Mouse (Mus musculus) urinary bladder, postnatal 36 days (tissue): ENCODE data around the gene Sec14l1.

Source experiments
- DNase-seq, 2 experiments: peaks; one replicate each; pipeline ENCODE4 v3.0.0; 2022; ENCODE audit warnings: low spot score in 2 of 2, mixed read lengths in 1 of 2

Gene Sec14l1

DNA sequence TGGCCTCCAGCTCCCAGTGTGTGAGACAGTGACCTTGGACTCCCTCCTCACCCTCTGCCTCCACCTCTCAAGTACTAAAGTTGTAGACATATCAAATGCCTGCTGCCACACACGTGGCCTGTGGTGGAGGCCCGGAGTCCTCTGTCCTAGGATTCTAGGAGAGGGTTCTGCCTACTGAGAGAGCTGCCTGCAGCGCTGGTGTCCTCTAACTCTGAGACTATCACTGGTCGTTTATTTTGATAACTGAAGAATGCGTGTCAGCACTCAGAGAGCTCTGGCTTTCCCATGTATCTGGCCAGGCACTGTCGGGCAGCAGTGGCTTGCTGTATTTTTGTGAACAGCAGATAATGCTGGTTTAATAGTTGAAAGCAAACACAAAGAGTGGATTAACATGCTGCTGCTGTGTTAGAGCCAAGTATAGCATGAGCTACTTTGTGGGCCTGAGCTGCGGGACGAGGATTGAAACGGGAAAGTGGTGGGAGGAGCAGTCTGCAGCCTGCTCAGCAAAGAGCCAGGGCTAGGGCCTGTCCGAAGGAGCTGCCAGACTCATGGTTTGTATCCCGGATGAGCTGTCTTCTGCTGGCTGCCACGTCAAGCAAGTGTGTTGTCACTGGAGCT is 13.1 kb downstream of the Sec14l1 start:
- DNase-seq, result no peak

DNA sequence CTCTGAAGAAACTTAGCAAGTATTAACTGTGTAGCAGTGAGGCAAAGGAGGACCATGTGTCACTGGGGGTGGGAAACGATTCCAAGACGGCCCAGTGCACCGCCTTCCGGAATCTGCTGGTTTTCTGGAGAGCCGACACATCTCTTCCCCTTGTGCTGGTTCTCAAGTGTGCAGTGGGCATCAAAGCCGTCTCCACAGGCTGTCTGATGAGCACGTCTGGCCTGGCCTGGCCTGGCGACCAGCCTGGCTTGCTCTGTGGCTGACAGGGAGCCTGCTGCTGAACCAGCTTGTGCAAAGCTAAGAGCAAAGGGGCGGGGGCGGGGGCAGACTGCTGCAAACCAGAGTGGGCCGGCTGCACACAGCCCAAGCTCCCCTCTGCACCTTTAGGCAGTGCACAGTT is 14.5 kb downstream of the Sec14l1 start:
- DNase-seq, result no peak

DNA sequence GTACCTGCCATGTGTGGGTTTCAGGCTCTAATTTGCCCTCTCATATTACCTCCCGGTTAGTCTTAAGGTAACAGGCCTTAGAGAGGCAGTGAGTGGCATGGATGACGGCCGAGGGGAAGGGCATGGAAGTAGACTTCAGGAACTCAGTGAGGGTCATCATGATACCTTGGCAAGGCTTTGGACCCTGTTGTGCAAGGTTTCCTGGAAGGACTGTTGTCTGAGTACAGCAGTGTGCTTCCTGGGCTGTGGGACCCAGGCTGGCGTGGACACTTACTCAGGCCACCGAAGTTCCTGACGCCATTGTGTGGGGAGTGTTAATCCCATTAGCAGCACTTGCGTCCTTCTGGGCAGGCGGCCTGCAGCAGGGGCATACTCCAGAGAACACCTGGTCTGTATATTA is 15.1 kb downstream of the Sec14l1 start:
- DNase-seq, result no peak

DNA sequence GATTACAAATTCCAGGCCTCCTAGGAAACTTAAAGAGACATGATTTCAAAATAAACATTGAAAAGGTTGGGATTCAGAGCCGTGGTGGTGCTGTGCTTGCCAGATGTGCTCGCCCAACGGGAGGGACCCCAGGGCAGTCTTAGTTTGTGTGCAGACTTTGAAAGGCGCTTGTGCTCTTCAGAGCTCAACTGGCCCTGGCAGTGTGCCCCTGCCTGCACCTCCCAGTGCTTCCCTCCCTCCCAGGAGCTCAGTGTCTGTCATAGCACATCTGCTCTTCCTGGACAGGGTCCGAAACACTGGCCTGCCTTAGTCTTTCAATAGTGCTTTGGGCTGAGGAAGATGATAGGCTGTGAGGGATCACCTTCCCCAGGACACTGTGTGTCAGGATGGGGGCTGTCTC is 15.9 kb downstream of the Sec14l1 start:
- DNase-seq, result peak in 1 of 2 experiments; percentile 51

- DNase-seq, result no peak
These were observed 16.5 kb downstream of the Sec14l1 start for GRCm38 (mm10) chr11:117131450-117131849.

DNA sequence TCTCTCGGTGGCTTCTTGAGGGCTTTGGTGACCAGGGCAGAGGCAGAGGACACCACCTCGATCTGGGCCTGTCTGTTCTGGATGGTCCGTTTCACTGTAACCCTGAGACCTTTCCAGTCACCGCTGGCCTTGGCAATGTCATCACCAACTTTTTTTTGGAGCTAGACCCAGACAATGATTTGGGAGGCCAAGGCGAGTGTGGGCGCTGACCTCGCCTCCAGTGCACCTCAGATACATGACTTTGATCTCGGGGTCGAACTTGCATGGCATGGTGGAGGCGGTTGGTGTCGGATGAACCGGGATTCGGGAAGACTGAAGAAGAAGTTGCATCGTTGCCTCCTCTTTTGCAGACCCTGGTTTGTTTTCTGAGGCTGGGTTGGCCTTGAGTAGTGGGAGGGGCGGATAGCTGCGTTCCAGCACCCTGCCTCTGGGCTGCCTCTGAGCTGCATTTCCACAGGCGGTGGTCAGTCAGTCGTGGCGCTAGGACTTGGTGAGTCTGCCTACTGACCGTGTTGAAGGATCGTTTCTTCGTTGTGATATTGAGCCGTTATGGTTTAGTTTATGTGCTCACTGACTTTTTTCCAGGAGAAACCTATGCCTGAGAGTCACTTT is 19.9 kb downstream of the Sec14l1 start:
- DNase-seq, result no peak

DNA sequence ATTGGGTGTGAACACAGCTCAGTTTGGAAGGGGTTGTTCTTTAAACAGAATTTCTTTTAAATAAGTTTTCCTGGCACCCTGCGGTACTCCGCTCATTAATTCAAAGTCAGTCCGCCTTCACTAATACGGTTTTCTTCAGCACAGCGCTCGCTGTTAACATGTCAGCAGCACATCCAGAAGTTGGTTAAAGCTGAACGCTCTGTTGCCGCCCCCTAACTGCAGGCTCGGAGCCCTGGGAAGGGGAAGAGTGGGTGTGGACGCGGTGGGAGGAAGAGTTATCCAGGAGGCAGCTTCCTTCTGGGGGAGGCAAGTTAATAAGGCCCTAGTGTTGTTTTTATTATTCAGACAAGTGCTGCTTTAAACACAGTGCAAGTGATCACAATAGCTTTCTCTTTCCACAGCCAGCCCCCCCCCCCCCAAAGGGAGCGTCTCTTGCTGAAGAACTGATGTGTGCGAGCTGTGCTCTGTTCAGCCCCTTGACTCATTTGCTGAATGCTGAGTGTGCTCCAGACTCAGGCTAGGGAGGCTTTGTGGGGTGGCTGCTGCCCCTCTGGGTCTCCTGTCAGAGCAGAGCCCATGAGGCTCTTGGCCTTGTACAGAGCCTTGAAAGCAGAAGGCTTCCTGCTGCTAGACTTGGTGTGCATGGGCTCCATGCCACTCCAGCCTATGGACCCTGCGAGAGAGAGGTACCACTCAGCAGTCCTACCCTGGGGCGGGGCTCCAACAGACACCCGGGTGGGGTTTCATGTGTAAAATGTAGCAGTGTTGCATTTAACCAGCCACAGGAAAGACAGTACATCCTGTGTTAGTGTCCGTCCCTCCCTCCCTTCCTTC is 20.7 kb downstream of the Sec14l1 start:
- DNase-seq, result no peak

DNA sequence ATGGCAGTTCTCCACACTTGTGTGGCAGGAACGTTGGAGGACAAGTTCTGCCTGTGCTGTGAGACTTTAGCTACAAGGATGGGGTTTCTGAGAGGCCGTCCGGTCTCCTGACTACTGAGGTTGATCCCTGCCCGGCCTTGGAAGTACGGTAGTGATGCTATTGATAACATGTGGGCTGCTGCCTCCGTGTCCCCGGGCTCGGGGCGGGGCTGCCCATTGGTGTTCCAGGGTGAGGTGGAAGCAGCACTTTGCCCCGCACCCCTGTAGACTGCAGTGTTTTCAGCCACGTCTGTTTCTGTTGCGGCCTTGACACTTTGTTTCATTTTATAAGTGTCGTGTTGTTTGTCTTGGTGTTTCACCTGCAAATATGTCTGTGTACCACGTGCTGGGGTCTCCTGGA is 21.9 kb downstream of the Sec14l1 start:
- DNase-seq, result no peak

DNA sequence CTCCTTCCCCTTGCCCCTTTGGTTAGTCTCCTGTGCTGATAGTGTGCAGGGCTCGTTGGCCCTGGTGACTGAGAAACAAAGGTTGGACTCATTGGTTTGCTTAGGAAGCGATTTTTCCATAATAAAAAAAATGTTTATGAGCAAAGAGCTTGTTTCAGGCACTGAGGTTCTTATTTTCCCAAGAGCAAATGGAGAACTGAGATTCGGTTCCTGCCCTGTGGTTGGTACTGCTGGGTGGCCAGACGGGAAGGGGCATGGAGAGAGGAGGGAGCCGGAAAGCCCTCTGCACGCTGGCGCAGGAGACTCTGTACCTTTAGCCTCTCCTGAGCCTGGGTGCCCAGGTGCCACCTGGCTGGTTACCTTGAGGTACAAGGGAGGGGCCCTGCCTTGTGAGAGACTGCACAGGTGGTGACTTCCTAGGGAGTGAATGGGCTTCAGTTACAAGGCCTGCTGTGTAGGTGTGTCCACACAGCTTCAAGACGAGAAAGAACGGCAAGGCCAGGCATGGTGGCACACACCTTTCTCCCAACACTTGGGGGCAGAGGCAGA is 23.3 kb downstream of the Sec14l1 start:
- DNase-seq, result no peak

DNA sequence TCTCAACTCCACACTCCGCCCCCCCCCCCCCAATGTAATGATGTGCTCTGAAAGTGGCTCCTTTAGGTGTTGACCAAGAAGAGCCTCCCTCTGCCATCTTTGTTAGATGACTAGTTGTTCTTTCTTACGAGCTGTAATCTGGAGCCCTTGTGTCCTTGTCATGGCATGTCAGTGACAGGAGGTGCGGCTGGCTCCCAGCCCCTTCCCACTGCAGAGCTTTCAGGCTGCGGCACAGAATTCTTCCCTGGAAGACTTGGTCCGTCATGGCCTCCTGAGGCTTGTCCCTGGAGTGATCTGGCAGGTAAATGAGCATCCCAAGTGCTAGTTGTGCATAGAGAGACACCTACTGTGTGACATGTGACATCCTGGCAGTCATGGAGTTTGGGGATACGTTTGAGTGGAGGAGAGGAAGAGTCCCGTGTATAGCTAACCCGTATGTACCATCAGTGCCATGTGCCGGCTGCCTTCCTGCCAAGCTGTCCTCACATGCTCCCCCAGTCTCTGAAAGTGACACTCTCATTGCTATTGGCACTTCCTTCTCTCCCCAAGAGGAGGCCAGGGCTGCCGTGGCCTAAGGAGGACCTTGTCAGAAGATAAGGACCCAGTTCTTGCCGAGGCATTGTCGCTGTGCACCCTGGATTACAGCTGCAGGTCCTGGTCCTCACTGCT is 24.0 kb downstream of the Sec14l1 start:
- DNase-seq, result no peak

DNA sequence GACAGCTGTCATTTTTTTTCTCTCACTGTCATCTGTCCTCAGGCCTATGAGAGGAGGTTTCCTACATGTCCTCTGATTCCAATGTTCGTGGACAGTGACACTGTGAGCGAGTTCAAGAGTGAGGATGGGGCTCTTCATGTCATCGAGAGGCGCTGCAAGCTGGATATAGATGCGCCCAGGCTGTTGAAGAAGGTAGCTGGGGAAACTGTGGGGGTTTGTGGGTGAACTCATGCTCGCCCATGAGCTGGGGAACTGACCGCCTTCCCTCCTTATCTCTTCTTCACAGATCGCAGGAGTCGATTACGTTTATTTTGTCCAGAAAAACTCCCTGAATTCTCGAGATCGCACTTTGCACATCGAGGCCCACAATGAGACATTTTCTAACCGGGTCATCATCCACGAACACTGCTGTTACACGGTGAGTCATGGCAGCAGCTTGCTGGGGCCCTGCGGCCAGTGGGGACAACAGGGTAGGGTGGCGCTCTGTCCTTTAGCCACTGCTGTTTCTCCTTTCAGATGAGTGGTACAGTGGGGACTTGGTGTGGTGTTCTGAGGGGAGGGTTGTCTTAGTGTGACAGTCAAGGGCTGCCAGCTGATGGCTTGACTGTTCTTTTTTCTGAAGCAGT is 26.5 kb downstream of the Sec14l1 start:
- DNase-seq, result no peak

DNA sequence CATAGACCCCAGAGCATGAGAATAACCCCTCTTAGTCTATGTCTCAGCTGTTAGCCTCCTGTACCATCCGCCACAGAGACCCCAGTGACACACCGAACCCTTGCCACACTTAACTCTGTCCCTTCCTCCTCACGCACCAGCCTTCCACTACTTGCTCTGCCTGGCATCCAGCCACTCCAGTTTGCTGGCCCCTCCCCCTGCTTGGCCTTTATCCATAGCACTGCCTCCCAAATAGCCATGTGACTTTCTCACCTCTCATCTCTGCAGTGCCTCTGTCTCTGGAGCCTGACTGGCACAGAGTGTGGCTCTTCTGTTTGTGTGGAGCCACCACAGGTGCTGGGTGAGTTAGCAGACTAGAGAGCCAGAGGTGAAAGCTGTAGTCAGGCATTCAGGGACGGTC is 27.5 kb downstream of the Sec14l1 start:
- DNase-seq, result peak in 1 of 2 experiments; percentile 61

- DNase-seq, result no peak
These were observed 30.6 kb downstream of the Sec14l1 start for GRCm38 (mm10) chr11:117145451-117146117.

DNA sequence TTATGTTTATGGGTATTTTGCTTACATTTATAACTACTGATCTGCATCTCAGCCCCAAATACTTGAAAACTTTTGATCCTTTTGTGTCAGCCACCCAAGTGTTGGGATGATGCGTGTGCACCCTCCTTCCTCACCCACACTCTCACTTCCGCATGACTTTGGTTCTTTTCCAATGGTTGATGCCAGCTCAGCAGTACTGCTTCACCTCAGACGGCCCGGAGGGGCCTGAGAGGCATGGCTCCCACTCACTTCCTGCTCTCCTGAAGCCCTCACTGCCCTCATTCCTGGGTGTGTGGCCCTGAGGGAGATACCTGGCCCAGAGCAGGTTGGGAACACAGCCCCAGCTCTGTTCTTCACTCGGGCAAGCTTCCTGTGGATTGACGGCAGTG is 31.1 kb downstream of the Sec14l1 start:
- no peak for DNase-seq

- DNase-seq, result no peak
These were observed 32.0 kb downstream of the Sec14l1 start for GRCm38 (mm10) chr11:117146776-117147536.

- DNase-seq, result no peak
These were observed 34.1 kb downstream of the Sec14l1 start for GRCm38 (mm10) chr11:117148893-117149685.

DNA sequence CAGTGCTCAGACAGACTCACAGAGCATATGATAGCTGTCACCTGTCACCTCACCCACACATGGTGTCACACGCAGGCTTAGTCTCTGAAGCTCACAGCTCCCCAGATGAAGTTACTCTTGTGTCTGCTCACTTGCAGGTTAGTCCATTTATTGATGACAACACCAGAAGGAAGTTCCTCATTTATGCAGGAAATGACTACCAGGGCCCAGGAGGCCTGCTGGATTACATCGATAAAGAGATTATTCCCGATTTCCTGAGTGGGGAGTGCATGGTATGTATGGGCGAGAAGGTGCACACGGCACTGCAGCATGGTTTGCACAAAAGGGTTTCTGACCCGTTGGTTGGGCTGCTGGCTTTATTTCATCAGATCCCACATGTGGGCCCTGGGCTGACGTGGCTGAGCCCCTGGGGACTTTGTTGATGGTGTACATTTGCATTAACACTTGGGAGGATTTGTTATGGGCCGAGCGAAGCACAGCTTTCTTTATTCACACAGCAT is 35.5 kb downstream of the Sec14l1 start:
- DNase-seq, result no peak

DNA sequence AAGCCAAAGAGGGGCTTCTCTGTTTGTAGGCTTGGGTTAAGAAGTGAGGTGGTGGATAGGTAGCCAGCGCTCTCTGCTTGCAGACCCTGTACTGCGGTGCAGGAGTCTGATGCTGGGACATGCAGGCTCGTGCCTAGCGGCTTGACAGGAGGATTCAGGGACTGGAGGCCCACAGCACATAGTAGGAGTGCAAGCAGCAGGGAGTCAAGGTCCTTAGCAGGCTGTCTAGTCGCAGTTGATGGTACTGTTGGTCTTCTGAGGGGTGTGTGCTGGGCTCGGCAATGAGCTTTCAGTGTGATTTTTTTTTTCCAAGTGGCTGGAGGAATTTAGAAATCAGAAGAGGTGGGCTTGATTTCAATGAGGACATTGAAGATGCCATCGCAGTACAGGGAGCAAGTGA is 36.5 kb downstream of the Sec14l1 start:
- DNase-seq, result no peak

- no peak for DNase-seq
These were observed 37.6 kb downstream of the Sec14l1 start for GRCm38 (mm10) chr11:117152541-117152940.
